Mouse (Mus musculus) ES-Bruce4 (cell line): Measurements from ENCODE around the gene Vwa5b1. TPM values are rescaled to one million over a fixed set of nuclear protein-coding genes. Genes with fewer than 3 reads are reported as not detected.

Experiments used
- H3K27ac ChIP-seq: 2 replicates; pipeline ENCODE4 v1.5.1; 2012; ENCODE audit warnings: low read length, inconsistent platforms; ENCODE audit not compliant: insufficient read depth
- H3K27me3 ChIP-seq: 2 replicates; pipeline ENCODE4 v1.6.1; 2012; ENCODE audit warnings: mild to moderate bottlenecking, low read length, inconsistent platforms; ENCODE audit not compliant: control insufficient read depth, poor library complexity, insufficient read depth, severe bottlenecking
- H3K36me3 ChIP-seq: 2 replicates; pipeline ENCODE4 v1.6.1; 2012; ENCODE audit warnings: inconsistent platforms, mild to moderate bottlenecking, low read length, moderate library complexity; ENCODE audit not compliant: control insufficient read depth, poor library complexity, insufficient read depth, severe bottlenecking
- H3K4me1 ChIP-seq: one replicate; pipeline ENCODE4 v1.8.1; 2011; ENCODE audit warnings: low read length; ENCODE audit not compliant: control insufficient read depth, insufficient read depth
- H3K4me3 ChIP-seq: 2 replicates; pipeline ENCODE4 v1.5.1; 2011; ENCODE audit warnings: low read depth, mild to moderate bottlenecking, low read length
- H3K9ac ChIP-seq: 2 replicates; pipeline ENCODE4 v1.6.1; 2012; ENCODE audit warnings: low read depth, mild to moderate bottlenecking, inconsistent platforms; ENCODE audit not compliant: poor library complexity, severe bottlenecking
- H3K9me3 ChIP-seq: replicated peaks from 2 replicates; pipeline ENCODE4 v1.6.1; 2012; ENCODE audit warnings: mild to moderate bottlenecking, low read length, inconsistent platforms; ENCODE audit not compliant: control insufficient read depth, poor library complexity, insufficient read depth, severe bottlenecking
- CTCF ChIP-seq: IDR thresholded peaks from one replicate; pipeline ENCODE4 v1.8.1; 2011; ENCODE audit warnings: low read depth, low read length
- EP300 ChIP-seq: IDR thresholded peaks from 2 replicates; pipeline ENCODE4 v1.6.1; 2011; ENCODE audit warnings: low read depth, low read length; ENCODE audit not compliant: insufficient read depth
- POLR2A ChIP-seq: IDR thresholded peaks from one replicate; pipeline ENCODE4 v1.8.1; 2011; ENCODE audit warnings: low read length; ENCODE audit not compliant: insufficient read depth
- polyA plus RNA-seq: library from polyadenylated mRNA; stranded (reverse); fragments of >200 nt; gene quantifications from 2 replicates; pipeline ENCODE4 v1.2.4, GENCODE M21; 2011; ENCODE audit warnings: low read depth; ENCODE audit not compliant: missing spikeins, insufficient read depth, insufficient read length

Gene Vwa5b1
- polyA plus RNA-seq, 1 experiment = not detected

DNA sequence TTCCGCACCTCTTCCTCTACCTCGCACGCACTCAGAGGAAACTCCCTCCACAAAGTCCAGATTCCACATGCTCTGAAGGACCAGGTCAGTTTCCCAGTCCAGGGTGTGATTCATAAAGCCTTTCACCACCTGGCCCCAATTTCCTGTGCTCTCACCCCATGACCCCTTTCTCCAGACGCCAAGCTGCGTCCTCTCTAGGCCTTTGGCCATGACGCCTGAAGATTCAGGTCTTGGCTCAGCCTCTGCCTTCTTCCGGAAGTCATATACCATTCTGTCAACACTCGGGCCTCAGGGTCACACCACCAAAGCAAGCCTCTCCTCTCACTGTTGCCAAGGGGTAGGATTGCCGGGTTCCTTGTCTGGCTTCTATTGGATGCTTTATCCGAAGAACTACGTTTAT, 65.8 kb downstream of the Vwa5b1 start:
- no peak overlapping the region for H3K27ac ChIP-seq
- no peaks in the 10 kb centered on the region for H3K4me1 ChIP-seq
- no peak overlapping the region for H3K4me3 ChIP-seq

DNA sequence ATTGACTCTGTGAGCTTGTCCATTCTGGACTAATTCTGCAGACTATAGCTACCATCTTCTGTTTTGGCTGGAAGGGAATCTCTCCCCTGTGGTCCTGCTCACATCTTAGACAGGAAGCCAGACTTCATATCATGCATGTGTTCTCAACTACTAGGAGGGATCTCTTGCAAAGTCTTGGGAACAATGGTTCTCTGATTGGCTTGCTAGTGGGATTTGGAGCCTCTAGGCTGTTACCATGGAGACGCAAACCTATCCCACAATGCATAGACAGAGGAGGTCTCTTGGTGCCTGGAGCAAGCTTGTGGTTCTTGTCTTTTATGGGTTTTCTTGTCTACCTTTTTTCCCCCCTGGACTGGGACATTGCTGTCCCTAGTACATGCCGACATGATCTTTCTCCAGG, 67.4 kb downstream of the Vwa5b1 start:
- no peaks in the 10 kb centered on the region for H3K27me3 ChIP-seq
- TF ChIP-seq EP300 = no peak
- TF ChIP-seq POLR2A = no peak
- no peak for TF ChIP-seq CTCF
- no peak overlapping the region for H3K9ac ChIP-seq
- H3K4me3 ChIP-seq = no peak overlapping the region
- no peaks in the 10 kb centered on the region for H3K9me3 ChIP-seq
- no peaks in the 10 kb centered on the region for H3K36me3 ChIP-seq
- H3K27ac ChIP-seq = no peak overlapping the region
- no peaks in the 10 kb centered on the region for H3K4me1 ChIP-seq

More for the DNA sequence above, 65.8 kb downstream of the Vwa5b1 start:
- Histone ChIP-seq H3K9me3 (no peaks in the 10 kb centered on the region), H3K9ac (no peak overlapping the region), H3K36me3 (no peaks in the 10 kb centered on the region), H3K27me3 (no peaks in the 10 kb centered on the region)
- TF ChIP-seq POLR2A (no peak), EP300 (no peak), CTCF (no peak)

DNA sequence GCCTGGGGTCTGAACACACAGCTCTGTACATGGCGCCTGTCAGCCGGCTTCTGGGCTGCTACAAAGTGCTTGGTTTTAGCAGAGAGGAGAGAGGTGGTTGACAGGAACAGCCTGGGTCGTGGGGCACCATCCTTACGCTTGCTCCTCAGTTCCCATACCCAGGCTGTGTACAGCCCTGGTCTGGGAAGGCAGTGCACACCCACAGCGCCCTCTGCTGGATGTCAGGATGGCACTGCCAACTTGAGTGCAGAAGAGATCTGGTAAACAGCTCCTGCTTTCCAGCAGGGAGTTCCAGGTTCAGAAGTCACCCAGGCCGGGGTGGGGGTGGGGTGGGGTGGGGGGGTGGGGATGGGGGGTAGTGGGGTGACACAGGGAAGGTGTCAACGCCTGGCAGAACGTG, 73.7 kb downstream of the Vwa5b1 start:
- Histone ChIP-seq H3K27ac (no peak overlapping the region), H3K9me3 (no peaks in the 10 kb centered on the region), H3K27me3 (no peaks in the 10 kb centered on the region), H3K36me3 (no peaks in the 10 kb centered on the region), H3K4me1 (no peaks in the 10 kb centered on the region), H3K4me3 (no peak overlapping the region), H3K9ac (no peak overlapping the region)
- TF ChIP-seq POLR2A = no peak
- peak; percentile 92 for TF ChIP-seq CTCF
- TF ChIP-seq EP300 = no peak

DNA sequence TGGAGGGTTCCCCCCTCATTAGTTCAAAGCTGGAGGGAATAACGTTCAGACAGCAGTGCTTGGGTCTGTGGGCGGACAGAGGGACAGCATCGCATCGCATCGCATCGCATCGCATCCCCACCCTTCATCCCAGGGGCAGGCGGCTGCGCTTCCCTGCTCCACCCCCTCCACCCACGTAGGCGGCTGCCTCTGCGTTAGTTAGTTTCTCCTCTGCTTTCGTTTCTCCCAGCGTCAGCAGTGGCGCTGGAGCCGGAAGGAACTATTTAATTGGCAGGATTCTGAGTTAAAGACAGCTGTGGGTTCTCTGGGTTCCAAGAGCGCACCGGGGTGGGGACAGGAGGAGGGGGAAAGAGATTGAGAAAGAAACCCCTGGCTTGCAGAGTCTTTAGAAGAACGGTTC, 80.2 kb downstream of the Vwa5b1 start:
- no peaks in the 10 kb centered on the region for H3K9me3 ChIP-seq
- H3K36me3 ChIP-seq = no peaks in the 10 kb centered on the region
- TF ChIP-seq CTCF = no peak
- TF ChIP-seq EP300 = no peak
- no peak for TF ChIP-seq POLR2A
- H3K27ac ChIP-seq = no peak overlapping the region
- H3K27me3 ChIP-seq = no peaks in the 10 kb centered on the region
- no peak overlapping the region for H3K4me3 ChIP-seq
- H3K4me1 ChIP-seq = no peaks in the 10 kb centered on the region
- no peak overlapping the region for H3K9ac ChIP-seq

DNA sequence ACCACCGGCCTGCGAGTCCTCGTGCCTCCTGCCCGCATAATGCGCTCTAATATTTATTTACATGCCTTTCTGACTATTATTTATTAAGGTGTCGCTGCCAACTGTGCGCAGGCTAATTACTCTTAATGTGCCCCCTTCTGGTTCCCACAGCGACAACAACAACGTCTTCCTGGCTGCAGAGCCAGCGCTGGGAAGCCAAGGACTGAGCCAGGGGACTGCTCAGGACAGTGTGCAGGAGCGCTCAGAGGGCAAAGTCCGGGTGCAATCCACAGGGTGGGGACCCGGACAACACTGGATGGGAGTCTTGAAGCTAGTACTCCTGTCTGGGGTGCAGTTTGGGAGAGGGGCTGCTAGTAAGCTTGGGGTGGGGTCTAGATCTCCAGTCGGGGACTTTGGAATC, 80.8 kb downstream of the Vwa5b1 start:
- Histone ChIP-seq H3K27ac (no peak overlapping the region), H3K4me1 (no peaks in the 10 kb centered on the region), H3K36me3 (no peaks in the 10 kb centered on the region), H3K9ac (no peak overlapping the region), H3K9me3 (no peaks in the 10 kb centered on the region), H3K27me3 (no peaks in the 10 kb centered on the region), H3K4me3 (no peak overlapping the region)
- TF ChIP-seq EP300 (no peak), CTCF (no peak), POLR2A (no peak)

DNA sequence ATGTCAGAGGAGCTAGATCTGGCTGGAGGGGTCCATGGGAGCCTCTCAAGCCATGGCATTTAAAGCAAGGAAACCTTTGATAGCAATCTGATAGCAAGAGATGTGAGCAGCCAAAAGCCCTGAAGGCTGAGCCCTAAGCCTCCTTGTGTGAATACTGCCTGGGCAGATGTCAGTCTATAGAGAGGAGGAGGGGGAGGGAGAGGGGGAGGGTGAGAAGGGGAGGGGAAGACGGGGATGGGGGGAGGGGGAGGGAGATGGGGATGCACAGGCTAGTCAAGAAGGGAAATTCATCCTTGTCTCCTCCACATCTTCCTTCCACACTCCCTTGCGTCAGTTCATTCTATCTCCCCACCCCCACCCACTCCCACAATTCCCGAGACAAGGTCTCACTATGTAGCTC, 81.4 kb downstream of the Vwa5b1 start:
- no peak overlapping the region for H3K27ac ChIP-seq
- H3K36me3 ChIP-seq = no peaks in the 10 kb centered on the region
- no peaks in the 10 kb centered on the region for H3K27me3 ChIP-seq
- no peaks in the 10 kb centered on the region for H3K9me3 ChIP-seq
- no peaks in the 10 kb centered on the region for H3K4me1 ChIP-seq
- no peak for TF ChIP-seq EP300
- no peak for TF ChIP-seq POLR2A
- no peak for TF ChIP-seq CTCF
- no peak overlapping the region for H3K4me3 ChIP-seq
- no peak overlapping the region for H3K9ac ChIP-seq
